Mouse (Mus musculus) frontal cortex, adult 2 months (tissue): ENCODE results near the gene Acot11. TPM values are rescaled to one million over a fixed set of nuclear protein-coding genes. Genes with fewer than 3 reads are reported as not detected.

Experiments used
- DNase-seq, 2 experiments: peaks; one replicate each; pipeline ENCODE4 v3.0.0; 2022; ENCODE audit warnings: low spot score in 1 of 2; ENCODE audit errors: extremely low spot score in 1 of 2
- polyA plus RNA-seq: library from polyadenylated mRNA; depleted of rRNA; stranded (reverse); fragments of >200 nt; gene quantifications from 2 replicates; pipeline ENCODE4 v1.2.3, GENCODE M21; 2012; rRNA removed

The Acot11 gene
- polyA plus RNA-seq, 1 experiment = 21.4 TPM

DNA sequence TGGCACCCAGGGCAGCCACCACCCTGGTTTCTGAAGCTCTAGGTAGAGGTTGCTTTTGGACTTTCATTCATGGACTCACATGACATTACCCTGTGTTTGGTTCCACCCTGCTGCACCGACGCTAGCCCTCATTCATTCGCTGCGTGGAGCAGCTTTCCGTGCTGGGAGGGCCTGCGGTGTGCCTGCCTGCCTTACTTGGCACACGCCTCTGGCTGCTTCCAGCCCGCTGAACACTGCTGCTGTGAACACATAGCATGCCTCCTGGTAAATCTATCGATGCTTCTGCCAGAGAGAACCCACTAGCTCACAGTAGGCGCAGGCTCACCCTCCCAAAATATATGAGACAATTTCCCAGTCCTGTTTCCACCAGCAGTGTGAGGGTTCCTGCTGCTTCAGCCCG, 100.4 kb downstream of the Acot11 start:
- DNase-seq = peak; percentile 40 to 73

DNA sequence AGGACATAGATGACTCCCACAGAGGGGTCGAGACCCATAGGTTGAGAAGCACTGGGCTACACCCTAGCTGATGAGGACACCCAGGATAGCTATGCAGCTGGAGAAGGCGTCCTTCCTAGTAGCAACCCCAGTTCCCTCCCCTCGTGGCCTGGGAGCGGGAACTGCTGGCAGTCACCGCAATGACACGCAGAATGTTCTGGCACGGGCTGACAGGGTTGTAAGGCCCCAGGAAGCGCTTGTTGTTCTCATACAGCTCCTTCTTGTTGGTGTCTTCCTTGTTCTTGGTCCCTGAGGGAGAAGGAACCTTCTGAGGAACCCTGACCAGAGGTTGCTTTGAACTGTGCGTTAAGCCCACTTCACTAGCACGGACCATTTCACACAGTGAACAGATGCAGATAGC, 100.8 kb downstream of the Acot11 start:
- no peak for DNase-seq

DNA sequence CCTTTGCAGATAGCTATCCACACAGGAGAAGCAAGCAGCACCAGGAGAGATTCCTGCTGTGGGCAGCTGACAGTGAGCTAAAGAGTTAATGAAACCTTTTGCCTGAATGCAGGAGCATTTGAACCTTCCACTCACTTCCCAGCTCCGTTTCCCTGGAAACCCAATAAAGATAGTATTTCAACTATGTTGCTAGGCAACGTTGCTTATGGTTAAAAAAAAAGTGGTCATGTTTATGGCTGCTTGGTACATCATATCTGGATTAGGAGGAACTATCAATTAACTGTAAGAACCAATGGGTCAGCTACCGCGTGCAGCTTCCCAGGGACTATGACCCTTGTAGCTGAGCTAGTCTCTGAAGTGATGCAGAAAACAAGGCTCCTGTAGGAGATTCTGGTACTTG, 104.0 kb downstream of the Acot11 start:
- peak in 1 of 2 experiments; percentile 60 for DNase-seq

DNA sequence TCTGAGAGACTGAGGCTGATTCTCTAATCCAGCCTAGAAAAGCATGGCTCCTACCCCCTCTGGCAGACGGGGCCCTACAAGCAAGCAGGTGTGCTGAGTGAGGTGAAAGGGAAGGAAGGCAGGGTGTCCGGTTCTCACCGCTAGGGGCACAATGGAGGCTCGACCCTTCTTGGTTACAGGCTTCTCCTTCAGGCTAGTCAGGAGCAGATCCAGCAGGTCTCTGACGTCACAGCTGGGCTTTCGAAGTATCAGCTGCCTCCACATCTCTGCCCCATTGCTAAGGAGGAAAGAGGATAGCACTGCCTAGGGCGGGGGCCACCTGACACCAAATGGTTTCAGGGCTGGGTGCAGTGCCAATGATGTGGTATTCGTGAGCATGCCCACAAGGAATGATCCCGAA, 104.8 kb downstream of the Acot11 start:
- DNase-seq = peak in 1 of 2 experiments; percentile 49

Other genes with a start within 250 kb of the Acot11 start
- 70.4 and 77.0 TPM in 2 replicates for gene Dhcr24, start 244.0 kb downstream of the Acot11 start, polyA plus RNA-seq
- 0.16 TPM in 1 of 2 replicates, not detected in the other for gene Lexm, start 187.8 kb downstream of the Acot11 start, polyA plus RNA-seq
- 2.0 and 2.3 TPM in 2 replicates for gene Ttc22, start 182.6 kb downstream of the Acot11 start, polyA plus RNA-seq
- gene Pars2, start 153.9 kb downstream of the Acot11 start, polyA plus RNA-seq = 10.4 and 10.9 TPM in 2 replicates
- 125 and 144 TPM in 2 replicates for gene Ttc4, start 126.1 kb downstream of the Acot11 start, polyA plus RNA-seq
- gene Mroh7, start 74.1 kb downstream of the Acot11 start, polyA plus RNA-seq = 10.2 and 11.0 TPM in 2 replicates
- 0.11 TPM in 1 of 2 replicates, not detected in the other for gene Fam151a, start 71.1 kb downstream of the Acot11 start, polyA plus RNA-seq
- gene Ssbp3, start 105.7 kb upstream of the Acot11 start, polyA plus RNA-seq = 92.7 and 95.6 TPM in 2 replicates